Mouse (Mus musculus): ENCODE results near the gene Mb21d2. TPM values are rescaled to one million over a fixed set of nuclear protein-coding genes. Genes with fewer than 3 reads are reported as not detected.

Mb21d2 gene
- polyA plus RNA-seq, 1 experiment from 2014 or later = 6.5 TPM

DNA sequence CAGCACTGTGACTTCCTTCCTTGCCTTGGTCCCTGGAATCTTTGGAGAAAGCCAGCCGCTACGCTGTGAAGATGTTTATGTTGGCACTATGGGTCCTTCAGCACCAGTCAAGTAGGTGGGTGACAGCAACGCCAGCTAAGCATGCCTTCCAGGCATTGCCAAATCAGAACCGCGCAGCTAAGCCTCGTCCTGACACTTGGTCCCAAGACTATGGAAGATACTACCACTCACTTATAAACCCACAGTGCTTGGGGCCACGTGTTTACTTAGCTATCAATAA is 70.5 kb downstream of the Mb21d2 start:
- ATAC-seq (ENCODE audit: insufficient read depth, low FRiP score) = no peak
- H3K4me1 ChIP-seq (ENCODE audit: control insufficient read depth, insufficient read depth, low read length) = peaks cover 24% of the 10 kb centered on the region
- H3K27me3 ChIP-seq (ENCODE audit: control insufficient read depth, insufficient read depth, low read length) = no peaks in the 10 kb centered on the region
- no peak overlapping the region for H3K4me2 ChIP-seq (ENCODE audit: low read depth, low read length)
- 73% methylated on average over 7 of the region's 7 CpGs for WGBS
- no peak overlapping the region for H3K4me3 ChIP-seq (replicated peaks; ENCODE audit: low read length)
- H3K9me3 ChIP-seq (replicated peaks; ENCODE audit: control insufficient read depth, low read length) = no peaks in the 10 kb centered on the region
- no peaks in the 10 kb centered on the region for H3K36me3 ChIP-seq (ENCODE audit: control insufficient read depth, insufficient read depth, low read length)
- H3K9ac ChIP-seq (ENCODE audit: low read length) = no peak overlapping the region
- no peak overlapping the region for H3K27ac ChIP-seq (ENCODE audit: low read length)

DNA sequence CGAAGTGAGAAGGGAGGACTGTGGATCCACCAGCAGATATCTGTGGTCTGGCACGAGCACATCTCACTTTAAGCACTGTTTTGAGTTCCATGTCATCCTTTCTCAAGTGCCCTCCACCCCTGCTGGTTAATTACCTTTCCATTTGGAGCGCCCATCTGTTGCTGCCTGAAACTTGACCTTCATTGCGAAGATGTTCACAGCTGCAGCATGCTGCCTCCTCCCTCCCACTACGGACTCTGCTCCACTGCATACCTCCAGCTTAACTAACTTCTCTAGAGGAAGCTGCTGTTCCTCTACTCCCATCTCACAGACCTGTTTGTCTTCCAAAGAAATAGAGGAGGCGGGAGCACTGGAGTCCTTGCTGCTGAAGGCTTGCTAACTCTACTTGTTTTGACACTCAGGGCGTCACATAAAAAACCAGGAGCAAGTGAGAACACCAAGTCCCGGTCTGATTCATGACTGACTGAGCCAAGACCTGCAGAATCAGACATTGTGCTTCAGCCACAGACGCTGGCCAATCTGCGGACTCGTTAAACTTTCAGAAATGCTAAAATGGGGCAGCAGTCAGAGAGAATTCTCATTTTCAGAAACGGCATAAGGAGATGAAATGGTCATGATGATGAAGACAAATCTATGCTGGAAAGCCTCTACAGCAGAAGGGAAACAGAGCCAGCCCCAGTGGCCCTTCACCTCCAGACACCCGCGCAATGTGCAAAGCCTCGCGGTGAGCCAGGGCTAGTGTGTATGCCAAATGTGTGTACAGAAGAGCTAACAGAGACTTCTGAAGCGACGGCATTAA is 71.1 kb downstream of the Mb21d2 start:
- no peaks in the 10 kb centered on the region for H3K9me3 ChIP-seq (replicated peaks; ENCODE audit: control insufficient read depth, low read length)
- H3K4me2 ChIP-seq (ENCODE audit: low read depth, low read length) = no peak overlapping the region
- H3K4me3 ChIP-seq (replicated peaks; ENCODE audit: low read length) = no peak overlapping the region
- H3K36me3 ChIP-seq (ENCODE audit: control insufficient read depth, insufficient read depth, low read length) = no peaks in the 10 kb centered on the region
- no peak overlapping the region for H3K9ac ChIP-seq (ENCODE audit: low read length)
- no peaks in the 10 kb centered on the region for H3K27me3 ChIP-seq (ENCODE audit: control insufficient read depth, insufficient read depth, low read length)
- no peak for ATAC-seq (ENCODE audit: insufficient read depth, low FRiP score)
- H3K4me1 ChIP-seq (ENCODE audit: control insufficient read depth, insufficient read depth, low read length) = peaks cover 24% of the 10 kb centered on the region
- 47% methylated on average over 18 of the region's 18 CpGs for WGBS
- H3K27ac ChIP-seq (ENCODE audit: low read length) = no peak overlapping the region

DNA sequence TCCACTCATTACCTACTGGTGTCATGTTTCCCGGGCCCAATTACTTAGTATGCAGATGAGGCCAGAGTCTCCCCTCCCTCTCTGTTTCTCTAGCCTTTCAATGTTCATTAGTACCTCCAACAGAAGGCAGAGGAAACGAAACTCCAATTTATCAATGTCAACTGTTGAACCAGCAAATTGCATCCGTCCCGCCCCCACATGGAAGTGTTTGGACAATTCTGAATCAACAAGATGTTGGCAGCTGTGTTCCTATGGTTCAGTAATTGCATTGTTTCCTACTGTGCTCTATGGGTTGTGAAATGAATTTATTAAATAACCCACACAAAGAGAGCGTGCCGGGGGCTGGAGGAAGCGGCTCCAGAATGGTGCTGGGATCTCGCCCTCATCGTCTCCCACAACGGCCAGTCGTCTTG is 78.1 kb downstream of the Mb21d2 start:
- peak; percentile 66; the same call in 1 of the 2 replicates for ATAC-seq (ENCODE audit: insufficient read depth, low FRiP score)
- peak overlapping the region; percentile 13; the same call in 1 of the 2 replicates for H3K4me3 ChIP-seq (replicated peaks; ENCODE audit: low read length)
- H3K27me3 ChIP-seq (ENCODE audit: control insufficient read depth, insufficient read depth, low read length) = no peaks in the 10 kb centered on the region
- no peaks in the 10 kb centered on the region for H3K36me3 ChIP-seq (ENCODE audit: control insufficient read depth, insufficient read depth, low read length)
- no peaks in the 10 kb centered on the region for H3K9me3 ChIP-seq (replicated peaks; ENCODE audit: control insufficient read depth, low read length)
- WGBS = 33% methylated on average over 11 of the region's 11 CpGs
- peak overlapping the region; percentile 38 for H3K4me2 ChIP-seq (ENCODE audit: low read depth, low read length)
- peak overlapping the region; percentile 18; the same call in 1 of the 2 replicates for H3K27ac ChIP-seq (ENCODE audit: low read length)
- no peak overlapping the region for H3K9ac ChIP-seq (ENCODE audit: low read length)
- peaks cover 14% of the 10 kb centered on the region for H3K4me1 ChIP-seq (ENCODE audit: control insufficient read depth, insufficient read depth, low read length)

DNA sequence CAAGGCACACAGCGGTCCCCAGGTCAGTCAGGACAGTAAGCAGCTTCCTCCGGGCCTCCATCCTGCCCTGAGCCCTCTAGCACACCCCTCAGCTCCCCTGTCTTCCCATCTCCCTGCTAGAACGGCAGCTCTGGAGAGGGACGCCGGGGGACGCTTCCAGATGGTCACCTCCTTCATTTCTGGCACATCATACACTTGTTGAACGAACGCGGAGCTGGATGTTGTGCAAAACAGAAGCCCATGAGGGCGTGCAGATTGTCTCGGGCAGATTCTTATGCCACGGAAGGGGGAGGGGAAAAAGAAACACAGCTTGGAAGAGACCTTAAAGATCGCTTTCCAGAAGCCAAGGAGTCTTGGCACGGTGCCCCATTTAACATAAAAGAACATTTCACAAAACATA is 78.6 kb downstream of the Mb21d2 start:
- H3K36me3 ChIP-seq (ENCODE audit: control insufficient read depth, insufficient read depth, low read length) = no peaks in the 10 kb centered on the region
- H3K4me2 ChIP-seq (ENCODE audit: low read depth, low read length) = peak overlapping the region; percentile 38
- no peaks in the 10 kb centered on the region for H3K9me3 ChIP-seq (replicated peaks; ENCODE audit: control insufficient read depth, low read length)
- peaks cover 14% of the 10 kb centered on the region for H3K4me1 ChIP-seq (ENCODE audit: control insufficient read depth, insufficient read depth, low read length)
- peak overlapping the region; percentile 18; the same call in 1 of the 2 replicates for H3K27ac ChIP-seq (ENCODE audit: low read length)
- ATAC-seq (ENCODE audit: insufficient read depth, low FRiP score) = peak; percentile 29; the same call in 1 of the 2 replicates
- WGBS = 45% methylated on average over 14 of the region's 14 CpGs
- H3K4me3 ChIP-seq (replicated peaks; ENCODE audit: low read length) = peak overlapping the region; percentile 13; the same call in 1 of the 2 replicates
- H3K9ac ChIP-seq (ENCODE audit: low read length) = peak overlapping the region; percentile 18; the same call in 1 of the 2 replicates
- H3K27me3 ChIP-seq (ENCODE audit: control insufficient read depth, insufficient read depth, low read length) = no peaks in the 10 kb centered on the region

DNA sequence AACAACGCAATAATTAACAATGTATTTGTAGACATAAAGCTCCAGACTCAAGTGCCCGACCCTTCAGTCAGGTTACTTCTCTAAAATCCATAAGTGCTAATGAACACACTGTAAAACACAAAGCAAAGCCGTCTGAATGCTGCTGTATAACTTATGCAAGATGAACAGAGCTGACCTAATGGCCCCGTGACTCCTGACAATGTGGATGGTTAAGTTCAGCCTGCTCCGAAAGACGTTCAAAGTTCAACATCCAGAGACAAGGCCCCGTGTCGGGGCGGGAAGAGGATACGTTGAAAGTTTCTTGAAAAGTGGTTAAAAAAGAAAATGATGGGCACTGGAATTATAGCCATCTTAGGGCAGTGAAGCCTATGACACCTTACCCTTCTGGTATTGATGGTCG is 83.3 kb downstream of the Mb21d2 start:
- Histone ChIP-seq H3K27me3 (ENCODE audit: control insufficient read depth, insufficient read depth, low read length) (no peaks in the 10 kb centered on the region), H3K9ac (ENCODE audit: low read length) (no peak overlapping the region), H3K27ac (ENCODE audit: low read length) (no peak overlapping the region), H3K4me1 (ENCODE audit: control insufficient read depth, insufficient read depth, low read length) (peaks cover 9% of the 10 kb centered on the region; the same call in 1 of the 2 replicates), H3K36me3 (ENCODE audit: control insufficient read depth, insufficient read depth, low read length) (no peaks in the 10 kb centered on the region), H3K4me3 (replicated peaks; ENCODE audit: low read length) (no peak overlapping the region), H3K9me3 (replicated peaks; ENCODE audit: control insufficient read depth, low read length) (no peaks in the 10 kb centered on the region), H3K4me2 (ENCODE audit: low read depth, low read length) (no peak overlapping the region)
- 73% methylated on average over 11 of the region's 11 CpGs for WGBS
- no peak for ATAC-seq (ENCODE audit: insufficient read depth, low FRiP score)

DNA sequence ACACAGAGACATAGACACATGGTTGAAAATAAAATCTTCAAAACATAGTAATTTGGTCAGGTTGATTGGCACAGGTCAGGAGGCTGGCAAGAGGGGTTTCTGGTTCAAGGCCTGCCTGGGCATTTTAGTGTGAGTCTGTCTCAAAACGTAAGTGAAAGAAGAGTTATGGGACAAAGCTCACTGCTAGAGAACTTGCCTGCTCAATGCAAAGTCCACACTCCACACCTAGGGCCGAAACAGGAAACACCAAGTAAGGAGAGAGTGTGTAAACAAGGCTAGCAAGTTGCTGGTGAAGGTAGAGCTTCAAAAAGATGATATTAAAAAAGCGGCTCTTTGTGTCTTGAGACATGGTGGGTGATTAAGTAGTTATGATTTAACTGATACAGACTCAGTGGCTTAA is 84.1 kb downstream of the Mb21d2 start:
- H3K4me2 ChIP-seq (ENCODE audit: low read depth, low read length) = no peak overlapping the region
- no peak overlapping the region for H3K4me3 ChIP-seq (replicated peaks; ENCODE audit: low read length)
- H3K27ac ChIP-seq (ENCODE audit: low read length) = no peak overlapping the region
- WGBS = 72% methylated on average over 3 of the region's 3 CpGs
- H3K27me3 ChIP-seq (ENCODE audit: control insufficient read depth, insufficient read depth, low read length) = no peaks in the 10 kb centered on the region
- no peaks in the 10 kb centered on the region for H3K36me3 ChIP-seq (ENCODE audit: control insufficient read depth, insufficient read depth, low read length)
- no peak overlapping the region for H3K9ac ChIP-seq (ENCODE audit: low read length)
- no peaks in the 10 kb centered on the region for H3K9me3 ChIP-seq (replicated peaks; ENCODE audit: control insufficient read depth, low read length)
- ATAC-seq (ENCODE audit: insufficient read depth, low FRiP score) = no peak
- peaks cover 10% of the 10 kb centered on the region; the same call in 1 of the 2 replicates for H3K4me1 ChIP-seq (ENCODE audit: control insufficient read depth, insufficient read depth, low read length)

DNA sequence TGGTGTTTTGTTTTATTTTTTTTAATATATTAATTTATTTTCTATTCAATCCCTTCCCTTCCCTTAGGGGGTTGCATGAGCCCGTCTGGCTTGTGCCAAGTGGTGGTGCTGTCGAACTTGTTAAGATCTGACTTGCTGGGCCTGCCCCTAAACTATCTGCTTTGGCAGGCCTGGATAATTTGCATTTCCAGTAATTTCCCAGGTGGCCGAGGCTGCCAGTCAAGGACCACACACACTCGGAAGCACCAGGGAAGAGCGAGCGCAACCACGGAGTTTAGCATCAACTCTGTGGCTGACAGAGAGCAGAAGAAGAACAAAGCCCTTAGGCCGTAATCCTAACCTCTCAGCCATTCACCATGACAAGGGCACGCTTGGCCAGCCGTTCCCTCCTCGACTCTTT is 88.4 kb downstream of the Mb21d2 start:
- ATAC-seq (ENCODE audit: insufficient read depth, low FRiP score) = no peak
- WGBS = 27% methylated on average over 11 of the region's 11 CpGs
- 0 out of 2 replicates have a peak overlapping the region, but pooled peaks have one; percentile 6 for H3K4me2 ChIP-seq (ENCODE audit: low read depth, low read length)

DNA sequence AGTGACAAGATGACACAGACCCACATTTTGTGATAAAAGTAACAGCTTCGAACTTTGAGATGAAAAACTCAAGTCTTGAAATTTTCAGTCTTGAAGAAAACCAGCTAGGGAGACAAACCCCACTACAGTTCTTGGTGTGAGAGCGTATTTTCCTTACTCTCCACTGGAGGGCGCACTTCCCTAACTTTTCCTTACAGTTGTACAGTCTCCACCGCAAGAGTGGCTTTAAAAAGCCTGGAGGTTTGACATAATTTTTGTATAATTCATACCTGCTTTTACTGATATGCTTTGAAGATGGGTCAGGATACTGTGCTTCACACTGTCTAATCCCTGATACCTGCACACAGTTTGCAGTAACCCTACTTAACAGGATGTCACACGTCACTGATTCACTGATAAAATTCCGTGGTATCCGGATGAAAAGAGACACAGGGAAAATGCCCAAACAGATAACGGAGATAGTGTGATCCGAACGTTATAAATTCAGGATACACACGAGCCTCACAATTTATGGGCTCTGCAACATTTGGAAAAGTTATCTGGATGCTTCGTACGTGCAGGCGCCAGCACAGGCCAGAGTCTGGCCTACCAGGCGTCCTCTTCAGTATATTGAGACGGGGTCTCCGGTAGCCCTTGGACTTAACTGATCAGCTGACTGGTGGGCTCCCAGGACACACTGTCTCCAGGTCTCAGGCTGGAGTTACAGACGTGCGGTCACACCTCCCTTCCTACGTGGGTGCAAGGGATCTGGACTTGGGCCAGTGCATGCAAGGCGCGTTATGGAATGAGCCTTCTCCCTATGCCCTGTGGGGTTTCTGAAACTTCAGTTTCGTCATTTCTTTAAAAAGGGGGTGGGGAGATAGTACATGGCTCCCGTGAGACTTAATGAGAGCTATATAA is 89.1 kb downstream of the Mb21d2 start:
- H3K4me2 ChIP-seq (ENCODE audit: low read depth, low read length) = no peak overlapping the region
- H3K4me1 ChIP-seq (ENCODE audit: control insufficient read depth, insufficient read depth, low read length) = peaks cover 10% of the 10 kb centered on the region; the same call in 1 of the 2 replicates
- 50% methylated on average over 24 of the region's 24 CpGs for WGBS
- no peaks in the 10 kb centered on the region for H3K27me3 ChIP-seq (ENCODE audit: control insufficient read depth, insufficient read depth, low read length)
- H3K9ac ChIP-seq (ENCODE audit: low read length) = no peak overlapping the region
- H3K27ac ChIP-seq (ENCODE audit: low read length) = 0 out of 2 replicates have a peak overlapping the region, but pooled peaks have one; percentile 12
- no peaks in the 10 kb centered on the region for H3K9me3 ChIP-seq (replicated peaks; ENCODE audit: control insufficient read depth, low read length)
- H3K4me3 ChIP-seq (replicated peaks; ENCODE audit: low read length) = no peak overlapping the region
- ATAC-seq (ENCODE audit: insufficient read depth, low FRiP score) = peak; percentile 30
- no peaks in the 10 kb centered on the region for H3K36me3 ChIP-seq (ENCODE audit: control insufficient read depth, insufficient read depth, low read length)

More for the DNA sequence above, 88.4 kb downstream of the Mb21d2 start:
- no peaks in the 10 kb centered on the region for H3K27me3 ChIP-seq (ENCODE audit: control insufficient read depth, insufficient read depth, low read length)
- no peaks in the 10 kb centered on the region for H3K36me3 ChIP-seq (ENCODE audit: control insufficient read depth, insufficient read depth, low read length)
- no peak overlapping the region for H3K4me3 ChIP-seq (replicated peaks; ENCODE audit: low read length)
- H3K9me3 ChIP-seq (replicated peaks; ENCODE audit: control insufficient read depth, low read length) = no peaks in the 10 kb centered on the region
- H3K27ac ChIP-seq (ENCODE audit: low read length) = 0 out of 2 replicates have a peak overlapping the region, but pooled peaks have one; percentile 12
- H3K9ac ChIP-seq (ENCODE audit: low read length) = peak overlapping the region; percentile 32
- peaks cover 10% of the 10 kb centered on the region; the same call in 1 of the 2 replicates for H3K4me1 ChIP-seq (ENCODE audit: control insufficient read depth, insufficient read depth, low read length)

DNA sequence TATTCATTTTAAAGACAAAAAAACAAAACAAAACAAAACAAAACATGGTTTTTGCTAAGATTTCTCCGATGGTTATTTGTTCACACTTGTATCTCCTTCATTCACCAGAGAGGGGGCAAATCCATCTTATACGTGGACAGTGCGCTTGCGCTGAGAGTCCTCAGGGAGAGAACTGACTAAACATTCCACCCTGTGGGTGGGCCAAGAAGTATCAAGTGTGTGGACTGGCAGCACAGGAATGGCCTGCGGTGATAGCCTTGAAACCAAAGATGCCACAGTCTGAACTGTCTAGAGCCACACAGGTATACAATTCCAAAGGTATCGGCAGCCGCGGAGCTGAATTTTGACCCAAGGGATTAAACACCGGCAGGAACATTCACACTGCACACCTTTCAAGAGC is 89.9 kb downstream of the Mb21d2 start:
- H3K4me1 ChIP-seq (ENCODE audit: control insufficient read depth, insufficient read depth, low read length) = peaks cover 10% of the 10 kb centered on the region; the same call in 1 of the 2 replicates
- H3K4me3 ChIP-seq (replicated peaks; ENCODE audit: low read length) = no peak overlapping the region
- H3K9me3 ChIP-seq (replicated peaks; ENCODE audit: control insufficient read depth, low read length) = no peaks in the 10 kb centered on the region
- H3K27ac ChIP-seq (ENCODE audit: low read length) = no peak overlapping the region
- H3K9ac ChIP-seq (ENCODE audit: low read length) = no peak overlapping the region
- 82% methylated on average over 9 of the region's 9 CpGs for WGBS
- H3K4me2 ChIP-seq (ENCODE audit: low read depth, low read length) = no peak overlapping the region
- no peak for ATAC-seq (ENCODE audit: insufficient read depth, low FRiP score)
- no peaks in the 10 kb centered on the region for H3K27me3 ChIP-seq (ENCODE audit: control insufficient read depth, insufficient read depth, low read length)
- no peaks in the 10 kb centered on the region for H3K36me3 ChIP-seq (ENCODE audit: control insufficient read depth, insufficient read depth, low read length)

Data from stomach, embryonic 16.5 days (tissue).